Mouse (Mus musculus) limb, embryonic 13.5 days (tissue): ENCODE measurements at regions not wholly inside any gene's neighbourhood (a gene's known extent, or its start where the extent isn't known, plus 50 kb on each side); places are given as distances from the start of the nearest gene placed in this dataset.

Experiments
- ATAC-seq: fragments of 200-750 bp; cut with Nextera tagmentation; 2 replicates; pipeline ENCODE4 v1.8.0; 2017; ENCODE audit warnings: low read depth, moderate number of reproducible peaks, moderate TSS enrichment; ENCODE audit not compliant: low FRiP score
- H3K27ac ChIP-seq: fragments of 300-500 bp; sonication (generic); 2 replicates; pipeline ENCODE4 v1.5.1; 2015; ENCODE audit warnings: inconsistent platforms, mild to moderate bottlenecking, moderate library complexity
- H3K27me3 ChIP-seq: fragments of 300-500 bp; sonication (generic); 2 replicates; pipeline ENCODE4 v1.6.1; 2015; ENCODE audit warnings: mild to moderate bottlenecking, inconsistent platforms
- H3K36me3 ChIP-seq: fragments of 300-500 bp; sonication (generic); 2 replicates; pipeline ENCODE4 v1.6.1; 2015; ENCODE audit warnings: inconsistent platforms, mild to moderate bottlenecking, moderate library complexity
- H3K4me1 ChIP-seq: fragments of 300-500 bp; sonication (generic); 2 replicates; pipeline ENCODE4 v1.6.1; 2015; ENCODE audit warnings: inconsistent platforms
- H3K4me2 ChIP-seq: fragments of 300-500 bp; sonication (generic); replicated peaks from 2 replicates; pipeline ENCODE4 v1.6.1; 2015; ENCODE audit warnings: inconsistent platforms, mild to moderate bottlenecking, moderate library complexity
- H3K4me3 ChIP-seq: fragments of 300-500 bp; sonication (generic); 2 replicates; pipeline ENCODE4 v1.5.1; 2015; ENCODE audit warnings: moderate library complexity, mild to moderate bottlenecking, inconsistent platforms
- H3K9ac ChIP-seq: fragments of 300-500 bp; sonication (generic); 2 replicates; pipeline ENCODE4 v1.6.1; 2015; ENCODE audit warnings: mild to moderate bottlenecking, inconsistent platforms
- H3K9me3 ChIP-seq: fragments of 300-500 bp; sonication (generic); 2 replicates; pipeline ENCODE4 v1.6.1; 2016; ENCODE audit warnings: inconsistent platforms
- WGBS: fragments of 180-500 bp; shearing (Covaris S2); methylation state at CpG from one replicate; pipeline ENCODE4 v1.1.7; 2015; 5-methylcytosine and 5-hydroxymethylcytosine counted together

GRCm38 (mm10) chr9:67137141-67137540 is 87.9 kb upstream of the Tpm1 start:
- no peaks in the 10 kb centered on the region for H3K27me3 ChIP-seq
- H3K4me3 ChIP-seq: no peak overlapping the region
- 35% methylated on average over 4 of the region's 4 CpGs for WGBS
- peak overlapping the region; percentile 74 for H3K27ac ChIP-seq
- H3K36me3 ChIP-seq: no peaks in the 10 kb centered on the region
- 0 out of 2 replicates have a peak overlapping the region, but pooled peaks have one; percentile 48 for H3K9ac ChIP-seq
- peak; percentile 38; the same call in 1 of the 2 replicates for ATAC-seq
- peaks cover 31% of the 10 kb centered on the region for H3K4me1 ChIP-seq
- H3K9me3 ChIP-seq: no peaks in the 10 kb centered on the region
- H3K4me2 ChIP-seq: no peak overlapping the region

- Histone ChIP-seq H3K9ac (no peak overlapping the region), H3K4me3 (no peak overlapping the region), H3K27me3 (no peaks in the 10 kb centered on the region), H3K4me2 (no peak overlapping the region), H3K36me3 (no peaks in the 10 kb centered on the region), H3K9me3 (no peaks in the 10 kb centered on the region), H3K27ac (peak overlapping the region; percentile 61), H3K4me1 (peaks cover 33% of the 10 kb centered on the region)
- ATAC-seq: no peak
- 23% methylated on average over 6 of the region's 6 CpGs for WGBS
Observed at GRCm38 (mm10) chr9:67136166-67136565, 87.0 kb upstream of the Tpm1 start.

DNA sequence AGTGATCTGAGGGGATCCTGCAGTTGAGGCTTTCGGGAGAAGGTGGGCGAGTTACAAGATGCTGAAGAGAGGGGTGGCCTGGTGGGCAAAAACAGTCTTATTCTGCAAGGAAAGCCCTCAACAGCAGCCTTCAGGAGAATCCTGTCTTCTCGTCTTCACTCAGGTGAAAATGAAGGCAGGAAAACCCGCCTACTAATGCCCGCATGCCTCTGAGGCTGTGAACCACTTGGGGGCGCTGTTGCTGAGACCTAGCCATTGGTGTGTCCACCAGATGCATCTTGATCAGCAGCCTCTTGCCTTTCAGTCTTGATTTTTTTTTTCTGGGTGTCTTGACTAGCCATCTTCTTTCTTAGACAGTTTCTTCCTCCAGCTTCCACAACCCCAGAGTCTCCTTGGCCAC is 85.2 kb upstream of the Tpm1 start:
- WGBS: 78% methylated on average over 6 of the region's 6 CpGs
- Histone ChIP-seq H3K36me3 (no peaks in the 10 kb centered on the region), H3K9me3 (no peaks in the 10 kb centered on the region), H3K4me3 (no peak overlapping the region), H3K4me2 (no peak overlapping the region), H3K4me1 (peaks cover 33% of the 10 kb centered on the region), H3K9ac (no peak overlapping the region), H3K27me3 (no peaks in the 10 kb centered on the region), H3K27ac (no peak overlapping the region)
- no peak for ATAC-seq

GRCm38 (mm10) chr9:67132370-67132769 is 83.2 kb upstream of the Tpm1 start:
- no peak overlapping the region for H3K4me2 ChIP-seq
- 65% methylated on average over 5 of the region's 5 CpGs for WGBS
- no peaks in the 10 kb centered on the region for H3K36me3 ChIP-seq
- peaks cover 25% of the 10 kb centered on the region for H3K4me1 ChIP-seq
- no peaks in the 10 kb centered on the region for H3K9me3 ChIP-seq
- no peaks in the 10 kb centered on the region for H3K27me3 ChIP-seq
- no peak overlapping the region for H3K4me3 ChIP-seq
- no peak for ATAC-seq
- H3K27ac ChIP-seq: no peak overlapping the region
- no peak overlapping the region for H3K9ac ChIP-seq

DNA sequence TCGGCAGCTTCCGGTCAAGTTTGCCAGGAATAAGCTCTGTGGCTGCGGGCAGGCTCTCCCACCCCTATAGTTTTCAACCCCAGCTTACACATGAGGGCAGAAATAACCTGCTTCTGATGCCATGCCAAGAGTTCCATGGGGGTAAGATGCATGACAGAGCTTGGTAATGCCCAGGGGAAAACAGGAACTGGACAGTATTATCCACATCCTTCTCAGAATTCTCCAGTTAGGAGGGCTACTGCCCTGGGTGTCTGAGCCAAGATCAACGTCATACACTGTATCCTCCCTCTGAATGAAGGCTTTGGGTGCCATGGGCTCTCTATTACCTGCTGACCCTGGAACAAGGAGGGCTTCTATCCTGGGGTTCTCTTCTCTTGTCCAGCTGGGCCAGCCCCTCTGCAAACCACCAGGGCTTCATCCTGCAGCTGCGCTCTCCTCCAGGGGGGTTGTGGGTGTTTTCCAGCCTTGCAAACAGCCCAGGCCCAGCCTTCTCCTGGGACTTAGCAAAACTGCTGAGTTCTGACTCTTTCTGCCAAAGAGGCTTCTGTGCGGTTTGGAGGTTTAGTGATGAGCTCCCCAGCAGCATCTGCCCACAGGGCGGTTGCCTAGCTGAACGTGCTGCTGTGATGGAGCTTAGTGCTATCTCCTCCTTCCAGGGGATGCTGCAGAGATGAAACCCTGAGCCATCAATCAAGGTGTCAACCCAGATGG is 81.7 kb upstream of the Tpm1 start:
- Histone ChIP-seq H3K9me3 (no peaks in the 10 kb centered on the region), H3K27ac (no peak overlapping the region), H3K9ac (no peak overlapping the region), H3K4me3 (no peak overlapping the region), H3K27me3 (no peaks in the 10 kb centered on the region), H3K4me1 (peaks cover 11% of the 10 kb centered on the region), H3K4me2 (no peak overlapping the region), H3K36me3 (no peaks in the 10 kb centered on the region)
- no peak for ATAC-seq
- WGBS: 75% methylated on average over 8 of the region's 8 CpGs

DNA sequence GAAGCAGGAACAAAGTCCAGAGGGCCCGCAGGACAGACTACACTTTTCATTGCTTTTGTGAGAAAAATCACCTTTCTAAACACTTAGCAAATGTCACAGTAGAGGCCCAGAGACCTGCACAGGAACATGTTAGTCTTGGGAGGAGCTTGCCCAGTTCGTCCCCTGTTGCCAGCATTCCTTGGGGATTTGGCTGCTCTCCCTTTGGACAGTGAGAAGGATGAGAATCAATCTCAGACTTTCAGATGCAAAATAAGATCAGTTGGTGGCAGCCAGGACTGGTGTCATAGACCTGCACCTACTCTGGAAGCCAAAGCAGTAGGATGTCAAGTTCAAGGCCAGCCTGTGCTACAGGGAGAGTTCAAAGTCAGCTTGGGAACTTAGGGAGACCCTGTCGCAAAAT is 80.7 kb upstream of the Tpm1 start:
- H3K27ac ChIP-seq: no peak overlapping the region
- H3K9ac ChIP-seq: no peak overlapping the region
- no peak overlapping the region for H3K4me3 ChIP-seq
- WGBS: 83% methylated on average over 3 of the region's 3 CpGs
- H3K27me3 ChIP-seq: no peaks in the 10 kb centered on the region
- no peak for ATAC-seq
- H3K36me3 ChIP-seq: no peaks in the 10 kb centered on the region
- 0 out of 2 replicates have a peak, but pooled peaks cover 6% of the 10 kb centered on the region for H3K4me1 ChIP-seq
- no peak overlapping the region for H3K4me2 ChIP-seq
- no peaks in the 10 kb centered on the region for H3K9me3 ChIP-seq

GRCm38 (mm10) chr9:67129095-67129494 is 79.9 kb upstream of the Tpm1 start:
- no peak for ATAC-seq
- Histone ChIP-seq H3K4me2 (no peak overlapping the region), H3K4me3 (no peak overlapping the region), H3K9ac (no peak overlapping the region), H3K4me1 (0 out of 2 replicates have a peak, but pooled peaks cover 6% of the 10 kb centered on the region), H3K27me3 (no peaks in the 10 kb centered on the region), H3K9me3 (no peaks in the 10 kb centered on the region), H3K36me3 (no peaks in the 10 kb centered on the region), H3K27ac (no peak overlapping the region)
- WGBS: 93% methylated on average over 3 of the region's 3 CpGs

- Histone ChIP-seq H3K9ac (no peak overlapping the region), H3K4me2 (no peak overlapping the region), H3K4me3 (no peak overlapping the region), H3K27ac (no peak overlapping the region), H3K4me1 (peaks cover 21% of the 10 kb centered on the region), H3K36me3 (no peaks in the 10 kb centered on the region), H3K9me3 (no peaks in the 10 kb centered on the region), H3K27me3 (no peaks in the 10 kb centered on the region; the same call in 1 of the 2 replicates)
- 89% methylated on average over 7 of the region's 7 CpGs for WGBS
- no peak for ATAC-seq
Observed at GRCm38 (mm10) chr9:67121691-67122090, 72.5 kb upstream of the Tpm1 start.

DNA sequence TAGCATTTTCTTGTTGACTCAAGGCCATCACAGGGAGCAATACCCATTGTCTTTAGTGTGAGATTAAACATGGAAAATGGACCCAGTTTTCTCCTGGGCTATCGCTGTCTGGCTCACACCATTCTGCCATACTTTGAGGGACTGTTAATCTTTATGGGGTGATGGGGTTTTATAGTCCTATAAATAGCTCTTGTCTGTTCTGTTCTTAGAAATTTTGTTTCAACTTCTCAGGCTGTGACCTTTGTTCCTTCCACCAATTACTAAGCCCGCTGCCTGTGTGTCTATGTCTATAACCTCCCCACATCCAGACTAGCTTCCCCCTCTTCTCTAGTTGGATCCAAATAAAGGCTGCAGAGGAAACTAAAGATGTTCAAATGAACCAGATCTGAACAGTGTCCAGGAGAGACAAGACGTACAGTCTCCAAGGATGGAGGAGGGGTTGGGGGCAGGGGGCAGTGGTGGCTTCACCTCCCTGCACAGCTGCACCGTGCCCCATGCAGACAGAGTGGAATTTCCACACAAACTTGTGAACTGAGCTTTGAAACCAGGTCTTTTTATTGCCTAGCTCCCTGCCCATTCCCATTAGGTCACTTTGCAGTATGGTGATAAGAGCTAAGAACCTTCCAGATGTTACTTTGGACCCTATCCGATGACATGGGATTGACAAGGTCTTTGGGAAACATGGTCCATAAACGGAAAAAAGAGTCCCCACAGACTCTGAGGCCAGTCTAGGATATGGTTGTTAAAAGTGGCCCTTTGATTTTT is 69.9 kb upstream of the Tpm1 start:
- Histone ChIP-seq H3K4me3 (no peak overlapping the region), H3K4me1 (peaks cover 38% of the 10 kb centered on the region), H3K9ac (no peak overlapping the region), H3K36me3 (no peaks in the 10 kb centered on the region), H3K4me2 (no peak overlapping the region), H3K27me3 (no peaks in the 10 kb centered on the region; the same call in 1 of the 2 replicates), H3K27ac (no peak overlapping the region), H3K9me3 (no peaks in the 10 kb centered on the region)
- WGBS: 39% methylated on average over 6 of the region's 6 CpGs
- ATAC-seq: no peak

DNA sequence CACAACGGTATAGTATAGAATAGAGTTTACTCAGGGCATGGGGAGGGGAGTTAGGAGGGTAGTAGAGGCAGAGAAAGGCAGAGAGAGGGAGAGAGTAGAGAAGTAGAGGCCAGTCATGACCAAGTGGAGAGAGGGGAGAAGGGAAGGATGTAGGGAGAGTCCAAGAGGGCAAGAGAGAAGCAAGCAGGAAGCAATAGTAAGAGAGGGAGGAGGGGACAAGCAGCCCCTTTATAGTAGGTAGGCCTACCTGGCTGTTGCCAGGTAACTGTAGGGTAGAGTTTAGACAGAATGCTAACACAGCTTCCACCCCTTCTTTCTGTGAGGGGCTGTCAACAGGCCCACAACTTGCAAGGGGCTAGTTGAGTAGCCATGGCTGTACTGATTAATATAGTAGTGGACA is 69.2 kb upstream of the Tpm1 start:
- H3K4me1 ChIP-seq: peaks cover 39% of the 10 kb centered on the region
- H3K4me2 ChIP-seq: no peak overlapping the region
- no peaks in the 10 kb centered on the region for H3K36me3 ChIP-seq
- H3K27me3 ChIP-seq: no peaks in the 10 kb centered on the region; the same call in 1 of the 2 replicates
- no peak overlapping the region for H3K4me3 ChIP-seq
- no peak for ATAC-seq
- no peaks in the 10 kb centered on the region for H3K9me3 ChIP-seq
- H3K27ac ChIP-seq: no peak overlapping the region
- no peak overlapping the region for H3K9ac ChIP-seq
- WGBS: 100% methylated on average over 1 of the region's 1 CpGs

- H3K36me3 ChIP-seq: no peaks in the 10 kb centered on the region
- no peak overlapping the region for H3K4me3 ChIP-seq
- H3K27ac ChIP-seq: no peak overlapping the region
- no peak for ATAC-seq
- no peak overlapping the region for H3K4me2 ChIP-seq
- H3K27me3 ChIP-seq: no peaks in the 10 kb centered on the region; the same call in 1 of the 2 replicates
- WGBS: 82% methylated on average over 5 of the region's 5 CpGs
- H3K9ac ChIP-seq: no peak overlapping the region
- H3K9me3 ChIP-seq: no peaks in the 10 kb centered on the region
- H3K4me1 ChIP-seq: peaks cover 39% of the 10 kb centered on the region
Observed at GRCm38 (mm10) chr9:67117639-67118038, 68.4 kb upstream of the Tpm1 start.

GRCm38 (mm10) chr9:67115991-67116390 is 66.8 kb upstream of the Tpm1 start:
- no peak overlapping the region for H3K4me3 ChIP-seq
- no peaks in the 10 kb centered on the region for H3K9me3 ChIP-seq
- no peaks in the 10 kb centered on the region for H3K36me3 ChIP-seq
- H3K9ac ChIP-seq: no peak overlapping the region
- no peaks in the 10 kb centered on the region; the same call in 1 of the 2 replicates for H3K27me3 ChIP-seq
- peak; percentile 88 for ATAC-seq
- peaks cover 39% of the 10 kb centered on the region for H3K4me1 ChIP-seq
- H3K27ac ChIP-seq: peak overlapping the region; percentile 80; the same call in 1 of the 2 replicates
- H3K4me2 ChIP-seq: no peak overlapping the region
- WGBS: 22% methylated on average over 2 of the region's 2 CpGs
